Mouse (Mus musculus): ENCODE results near the gene Mvp. TPM values are rescaled to one million over a fixed set of nuclear protein-coding genes. Genes with fewer than 3 reads are reported as not detected.

Gene Mvp
- polyA plus RNA-seq, 1 experiment from 2014 or later = 4.0 TPM

DNA sequence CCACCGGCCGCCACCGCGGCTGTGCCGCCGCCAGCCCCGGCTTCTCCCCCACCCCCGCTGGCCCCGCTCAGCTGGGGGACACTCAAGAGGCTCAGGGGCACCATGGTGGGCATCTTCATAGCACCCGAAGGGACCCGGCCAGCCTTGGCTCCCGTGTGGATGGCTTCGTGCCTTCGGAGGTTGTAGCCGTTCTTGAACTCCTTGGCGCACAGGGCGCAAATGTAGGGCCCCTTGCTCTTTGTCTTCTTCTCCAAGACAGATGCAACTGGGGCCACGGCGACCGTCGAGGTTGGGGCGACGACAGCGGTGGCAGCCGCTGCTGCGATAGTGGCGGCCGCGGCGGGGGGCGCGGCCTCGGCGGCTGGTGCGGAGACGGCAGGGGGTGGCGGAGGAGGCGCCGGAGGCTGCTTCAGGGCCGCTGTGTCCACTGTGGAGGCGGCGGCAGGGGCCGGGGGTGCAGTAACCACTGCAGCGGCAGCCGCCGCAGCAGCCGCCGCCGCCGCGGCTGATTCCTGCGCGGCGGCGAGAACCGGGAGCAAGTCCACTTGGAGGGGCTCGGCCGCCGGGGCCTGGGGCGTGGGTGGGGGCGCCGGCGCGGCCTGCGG, 11.2 kb upstream of the Mvp start:
- Histone ChIP-seq H3K9ac (peak overlapping the region; percentile 99), H3K9me3 (ENCODE audit: control insufficient read depth, low read length) (no peaks in the 10 kb centered on the region), H3K27ac (peak overlapping the region; percentile 100), H3K4me2 (replicated peaks) (peak overlapping the region; percentile 90), H3K4me1 (replicated peaks; ENCODE audit: control insufficient read depth, insufficient read depth, low read length) (peaks cover 44% of the 10 kb centered on the region), H3K36me3 (replicated peaks; ENCODE audit: control insufficient read depth, insufficient read depth) (peaks cover 32% of the 10 kb centered on the region), H3K4me3 (replicated peaks; ENCODE audit: low read length) (peak overlapping the region; percentile 92), H3K27me3 (ENCODE audit: control insufficient read depth, insufficient read depth, low read length) (no peaks in the 10 kb centered on the region)
- under 1% methylated on average over 23 of the region's 65 CpGs for WGBS
- DNase-seq (ENCODE audit: low spot score) (no peak), ATAC-seq (ENCODE audit: low FRiP score) (no peak)

DNA sequence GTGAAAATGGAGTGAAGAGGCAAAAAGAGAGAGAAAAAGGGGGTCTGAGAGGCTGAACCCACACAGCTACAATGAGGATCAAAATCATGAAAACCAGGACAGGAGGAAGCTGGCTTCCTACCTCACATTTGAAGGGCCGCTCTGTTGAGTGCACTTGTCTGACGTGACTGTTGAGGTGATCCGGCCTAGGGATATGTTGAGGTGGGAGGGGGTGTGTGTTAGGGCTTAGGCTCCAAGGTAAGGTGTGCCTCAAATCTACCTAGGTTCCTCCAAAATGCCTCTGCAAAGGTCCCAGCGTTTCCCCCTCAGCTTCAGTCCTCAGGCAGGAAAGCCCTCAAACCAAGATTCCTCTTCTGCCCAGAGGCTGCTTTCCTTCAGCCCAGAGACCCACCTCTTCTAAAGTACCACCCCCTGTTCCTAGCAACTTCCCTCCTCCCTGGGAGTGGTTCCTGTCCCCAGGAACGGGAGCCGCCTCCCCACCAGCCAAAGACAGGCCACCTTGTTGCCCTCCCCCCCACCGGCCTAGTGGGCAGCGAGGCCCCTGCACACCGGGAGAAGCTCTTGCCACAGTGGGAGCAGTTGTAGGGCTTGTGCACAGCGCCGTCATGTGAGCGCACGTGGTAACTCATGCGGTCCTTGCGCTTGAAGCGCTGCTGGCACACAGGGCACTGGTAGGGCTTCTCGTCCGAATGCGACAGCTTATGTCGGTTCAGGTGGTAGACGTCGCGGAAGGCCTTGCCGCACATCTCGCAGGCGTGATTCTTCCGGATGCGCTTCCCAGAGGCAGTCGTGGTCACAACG, 10.5 kb upstream of the Mvp start:
- no peaks in the 10 kb centered on the region for H3K9me3 ChIP-seq (ENCODE audit: control insufficient read depth, low read length)
- peaks cover 51% of the 10 kb centered on the region for H3K4me1 ChIP-seq (replicated peaks; ENCODE audit: control insufficient read depth, insufficient read depth, low read length)
- peak overlapping the region; percentile 92 for H3K4me3 ChIP-seq (replicated peaks; ENCODE audit: low read length)
- 1% methylated on average over 30 of the region's 30 CpGs for WGBS
- peak overlapping the region; percentile 100 for H3K27ac ChIP-seq
- peaks cover 32% of the 10 kb centered on the region for H3K36me3 ChIP-seq (replicated peaks; ENCODE audit: control insufficient read depth, insufficient read depth)
- DNase-seq (ENCODE audit: low spot score) = peak; percentile 74
- peak overlapping the region; percentile 90 for H3K4me2 ChIP-seq (replicated peaks)
- peak; percentile 21; the same call in 1 of the 2 replicates for ATAC-seq (ENCODE audit: low FRiP score)
- H3K9ac ChIP-seq = peak overlapping the region; percentile 99
- H3K27me3 ChIP-seq (ENCODE audit: control insufficient read depth, insufficient read depth, low read length) = no peaks in the 10 kb centered on the region

DNA sequence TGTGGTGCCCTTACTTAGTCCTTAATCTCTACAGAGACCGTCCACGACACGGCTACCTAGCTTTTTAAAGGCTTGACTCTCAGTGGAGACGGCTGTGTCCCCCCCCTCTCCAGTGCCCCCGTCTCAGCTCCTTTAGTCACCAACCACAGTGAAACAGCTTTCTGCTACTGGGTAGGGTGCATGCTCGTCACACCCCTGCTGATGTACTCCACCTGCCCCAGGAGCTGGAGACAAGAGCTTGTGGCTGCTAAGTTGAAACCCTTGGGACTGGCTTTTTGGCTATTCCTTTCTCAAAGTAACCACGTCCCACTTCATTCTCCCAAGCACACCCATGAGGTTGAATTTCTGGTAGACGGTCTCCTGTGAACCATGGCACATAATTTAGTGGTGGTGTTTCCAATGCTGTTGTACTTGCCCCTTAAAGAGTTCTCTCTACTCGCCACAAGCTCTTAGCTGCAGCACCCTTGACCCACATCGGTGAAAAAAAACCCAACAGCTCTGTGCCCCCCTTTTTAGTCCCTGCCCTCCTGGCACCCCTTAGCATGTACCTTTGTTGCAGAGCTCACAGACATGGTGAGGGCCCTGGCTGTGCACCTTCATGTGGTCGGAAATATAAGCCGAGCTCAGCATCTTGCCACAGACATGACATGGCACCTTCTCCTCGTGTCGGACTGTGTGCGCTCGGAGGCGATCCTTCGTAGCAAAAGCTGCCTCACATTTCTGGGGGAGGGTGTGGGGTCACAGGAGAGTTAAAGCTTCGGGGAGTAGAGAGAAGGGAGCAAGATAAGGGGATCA, 9.7 kb upstream of the Mvp start:
- WGBS = 23% methylated on average over 19 of the region's 19 CpGs
- no peaks in the 10 kb centered on the region for H3K9me3 ChIP-seq (ENCODE audit: control insufficient read depth, low read length)
- peak overlapping the region; percentile 99 for H3K9ac ChIP-seq
- ATAC-seq (ENCODE audit: low FRiP score) (no peak), DNase-seq (ENCODE audit: low spot score) (no peak)
- H3K4me1 ChIP-seq (replicated peaks; ENCODE audit: control insufficient read depth, insufficient read depth, low read length) = peaks cover 55% of the 10 kb centered on the region
- peaks cover 32% of the 10 kb centered on the region for H3K36me3 ChIP-seq (replicated peaks; ENCODE audit: control insufficient read depth, insufficient read depth)
- H3K4me3 ChIP-seq (replicated peaks; ENCODE audit: low read length) = peak overlapping the region; percentile 92
- H3K27ac ChIP-seq = peak overlapping the region; percentile 100
- H3K4me2 ChIP-seq (replicated peaks) = peak overlapping the region; percentile 90
- no peaks in the 10 kb centered on the region for H3K27me3 ChIP-seq (ENCODE audit: control insufficient read depth, insufficient read depth, low read length)

DNA sequence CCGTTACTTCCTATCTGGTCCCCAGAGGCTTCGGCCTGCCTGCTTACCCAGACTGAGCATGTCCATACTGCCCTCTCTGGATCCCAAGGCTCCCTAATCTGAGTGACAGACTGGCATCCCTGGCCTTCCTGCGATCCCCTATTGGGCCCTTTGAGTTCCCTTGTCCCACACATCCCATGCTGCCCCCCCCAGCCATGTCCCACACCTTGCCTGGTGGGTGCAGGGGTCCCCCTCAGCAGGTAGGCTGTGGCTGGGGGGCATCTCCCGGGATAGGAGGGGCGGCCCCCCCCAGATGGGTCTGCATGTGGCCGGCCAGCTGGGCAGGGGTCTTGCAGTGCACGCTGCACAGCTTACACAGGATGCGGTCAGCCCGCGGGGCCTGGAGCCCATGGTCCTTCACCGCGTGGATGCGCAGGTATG, 8.9 kb upstream of the Mvp start:
- no peaks in the 10 kb centered on the region for H3K9me3 ChIP-seq (ENCODE audit: control insufficient read depth, low read length)
- no peak for ATAC-seq (ENCODE audit: low FRiP score)

DNA sequence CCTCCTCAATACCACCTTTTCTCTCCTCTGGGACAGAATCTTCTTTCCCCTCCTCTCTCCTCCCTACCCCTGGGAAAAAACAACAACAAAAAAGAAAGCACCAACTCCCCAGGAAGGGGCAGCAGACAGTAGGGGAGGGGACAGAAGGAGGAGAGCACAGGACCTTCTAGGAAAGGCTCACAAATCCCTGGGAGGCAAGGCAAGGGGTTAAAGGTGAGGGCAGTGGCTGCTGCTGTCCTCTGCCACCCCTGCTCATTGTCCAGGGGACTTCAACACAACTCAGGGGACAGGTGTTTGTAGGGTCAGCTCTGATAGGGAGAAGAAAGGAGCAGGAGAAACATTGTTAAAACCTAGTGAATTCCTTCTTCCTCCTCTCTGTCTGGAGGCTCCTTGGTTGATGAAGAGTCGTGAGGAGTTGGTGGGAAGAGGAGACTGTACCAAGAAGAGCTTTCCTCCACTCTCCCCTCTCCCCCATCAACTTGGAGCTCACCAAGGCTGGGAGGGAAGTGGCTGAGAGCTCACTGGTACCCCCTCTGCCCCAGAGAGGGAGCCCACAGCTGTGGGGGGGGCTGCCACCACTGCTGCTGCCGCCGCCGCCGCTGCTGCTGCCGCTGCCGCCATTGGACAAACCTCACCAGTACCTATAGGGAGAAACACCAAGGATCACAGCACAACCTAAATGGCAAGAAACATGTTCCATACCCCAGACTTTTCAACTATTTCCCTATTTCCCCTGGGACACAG, 8.3 kb upstream of the Mvp start:
- ATAC-seq (ENCODE audit: low FRiP score) (no peak), DNase-seq (ENCODE audit: low spot score) (no peak)
- Histone ChIP-seq H3K4me3 (replicated peaks; ENCODE audit: low read length) (peak overlapping the region; percentile 92; the same call in 1 of the 2 replicates), H3K4me1 (replicated peaks; ENCODE audit: control insufficient read depth, insufficient read depth, low read length) (peaks cover 51% of the 10 kb centered on the region), H3K4me2 (replicated peaks) (peak overlapping the region; percentile 90), H3K27me3 (ENCODE audit: control insufficient read depth, insufficient read depth, low read length) (no peaks in the 10 kb centered on the region), H3K9ac (peak overlapping the region; percentile 99), H3K36me3 (replicated peaks; ENCODE audit: control insufficient read depth, insufficient read depth) (peaks cover 32% of the 10 kb centered on the region), H3K27ac (no peak overlapping the region), H3K9me3 (ENCODE audit: control insufficient read depth, low read length) (no peaks in the 10 kb centered on the region)
- 74% methylated on average over 7 of the region's 7 CpGs for WGBS

More for the DNA sequence above, 8.9 kb upstream of the Mvp start:
- no peak for DNase-seq (ENCODE audit: low spot score)
- WGBS = 71% methylated on average over 13 of the region's 13 CpGs
- Histone ChIP-seq H3K36me3 (replicated peaks; ENCODE audit: control insufficient read depth, insufficient read depth) (peaks cover 32% of the 10 kb centered on the region), H3K9ac (peak overlapping the region; percentile 99), H3K4me3 (replicated peaks; ENCODE audit: low read length) (peak overlapping the region; percentile 92), H3K4me2 (replicated peaks) (peak overlapping the region; percentile 90), H3K4me1 (replicated peaks; ENCODE audit: control insufficient read depth, insufficient read depth, low read length) (peaks cover 55% of the 10 kb centered on the region), H3K27ac (no peak overlapping the region), H3K27me3 (ENCODE audit: control insufficient read depth, insufficient read depth, low read length) (no peaks in the 10 kb centered on the region)

DNA sequence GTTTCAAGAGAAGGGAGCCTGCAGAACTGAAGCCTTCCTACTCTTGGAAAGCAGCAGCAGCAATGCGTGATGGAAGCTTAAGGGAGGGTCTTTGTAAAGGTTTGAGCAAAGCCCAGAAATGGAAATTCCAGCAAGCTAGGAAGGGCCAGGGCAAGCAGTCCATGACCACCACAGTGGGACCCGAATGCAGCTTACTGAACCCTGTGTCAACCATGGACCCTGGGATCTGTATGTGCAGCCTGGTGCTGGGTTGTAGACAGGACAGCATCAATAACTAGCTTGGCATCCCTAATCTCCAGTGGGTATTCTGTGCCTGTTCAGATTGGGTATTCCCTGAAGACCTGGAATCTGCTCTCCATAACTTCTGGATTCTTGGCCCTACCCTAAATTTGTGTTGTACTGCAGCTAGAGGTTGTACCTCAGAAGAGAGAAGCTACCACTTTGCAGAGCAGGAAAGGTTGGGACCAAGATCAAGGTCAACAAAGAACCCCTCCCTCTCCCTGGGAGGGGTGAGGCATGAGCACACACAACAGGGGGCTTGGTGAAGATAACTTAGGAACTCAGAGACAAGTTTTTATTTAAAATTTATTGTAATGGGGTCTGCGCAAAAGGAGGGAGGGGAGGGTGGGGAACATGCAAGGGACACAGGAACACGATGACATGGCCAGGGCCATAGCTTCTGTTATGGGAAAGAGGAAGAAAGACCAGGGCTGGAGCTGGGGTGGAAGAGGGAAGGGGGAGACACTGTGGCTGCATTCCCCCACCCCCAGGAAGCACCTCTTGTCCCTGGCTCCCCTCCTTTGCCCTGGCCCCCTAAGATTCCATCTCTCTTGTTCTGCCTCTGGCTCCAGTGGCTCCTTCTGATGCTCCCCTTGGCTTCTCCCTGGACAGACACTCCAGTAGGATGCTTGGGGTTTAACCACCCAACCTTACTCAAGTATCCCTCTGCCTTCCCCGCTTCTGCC, 7.4 kb upstream of the Mvp start:
- H3K4me1 ChIP-seq (replicated peaks; ENCODE audit: control insufficient read depth, insufficient read depth, low read length) = peaks cover 52% of the 10 kb centered on the region
- no peak for DNase-seq (ENCODE audit: low spot score)
- H3K9ac ChIP-seq = peak overlapping the region; percentile 82
- H3K27me3 ChIP-seq (ENCODE audit: control insufficient read depth, insufficient read depth, low read length) = no peaks in the 10 kb centered on the region
- H3K9me3 ChIP-seq (ENCODE audit: control insufficient read depth, low read length) = no peaks in the 10 kb centered on the region
- H3K4me3 ChIP-seq (replicated peaks; ENCODE audit: low read length) = peak overlapping the region; percentile 51; the same call in 1 of the 2 replicates
- no peak for ATAC-seq (ENCODE audit: low FRiP score)
- peaks cover 32% of the 10 kb centered on the region for H3K36me3 ChIP-seq (replicated peaks; ENCODE audit: control insufficient read depth, insufficient read depth)
- WGBS = 47% methylated on average over 5 of the region's 5 CpGs
- peak overlapping the region; percentile 84 for H3K4me2 ChIP-seq (replicated peaks)
- peak overlapping the region; percentile 81 for H3K27ac ChIP-seq

DNA sequence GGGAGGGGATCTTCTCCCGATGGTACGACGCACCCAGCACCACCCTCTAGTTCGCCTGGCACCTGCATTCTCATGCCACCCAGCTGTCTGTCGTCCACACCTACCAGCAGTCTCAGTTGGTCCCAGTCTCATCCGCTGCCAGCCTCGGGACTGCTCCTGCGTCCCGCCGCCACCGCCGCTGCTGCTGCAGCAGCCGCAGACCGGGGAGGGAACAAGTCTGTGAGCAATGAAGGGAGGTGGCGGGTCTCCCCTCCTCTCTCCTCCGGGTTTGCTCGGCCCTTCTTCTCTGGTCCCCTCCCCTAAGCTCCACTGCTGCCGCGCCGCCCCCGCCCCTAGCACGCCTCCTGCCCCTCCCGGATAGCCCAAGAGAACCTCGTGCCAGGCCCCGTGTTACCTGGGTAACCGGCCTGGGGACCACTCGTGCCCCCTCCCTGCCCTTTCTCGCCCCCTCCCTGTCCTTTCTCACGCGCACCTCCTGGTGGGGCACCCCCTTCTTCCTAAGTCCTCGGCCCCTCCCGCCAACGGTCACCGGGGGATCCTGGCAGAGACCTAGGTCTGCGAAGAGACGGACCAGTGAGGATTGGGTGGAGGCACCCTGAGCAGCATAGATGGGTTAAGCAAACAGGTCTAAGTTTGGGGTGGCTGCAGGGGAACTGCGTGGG, 6.6 kb upstream of the Mvp start, which contains the start of the genes Gm42742 and Prrt2:
Gene Gm42742, minus strand, starts transcription at position 197 of the 662 bp plus-strand sequence.
Gene Prrt2, minus strand, starts transcription at position 311 of the 662 bp plus-strand sequence.
- Histone ChIP-seq H3K4me2 (replicated peaks) (peak within 1 kb of the TSS; percentile 84), H3K27me3 (ENCODE audit: control insufficient read depth, insufficient read depth, low read length) (no peaks in the 10 kb centered on the region), H3K4me1 (replicated peaks; ENCODE audit: control insufficient read depth, insufficient read depth, low read length) (peaks cover 53% of the 10 kb centered on the region), H3K9me3 (ENCODE audit: control insufficient read depth, low read length) (no peaks in the 10 kb centered on the region), H3K36me3 (replicated peaks; ENCODE audit: control insufficient read depth, insufficient read depth) (peaks cover 32% of the 10 kb centered on the region), H3K9ac (peak within 1 kb of the TSS; percentile 82), H3K4me3 (replicated peaks; ENCODE audit: low read length) (peak within 1 kb of the TSS; percentile 51), H3K27ac (peak within 1 kb of the TSS; percentile 81)
- DNase-seq (ENCODE audit: low spot score) = peak; percentile 46
- 2% methylated on average over 33 of the region's 37 CpGs for WGBS
- ATAC-seq (ENCODE audit: low FRiP score) = no peak

Data from hindbrain, embryonic 14.5 days (tissue).